Mouse (Mus musculus): ENCODE data around the gene Scn9a. TPM values are rescaled to one million over a fixed set of nuclear protein-coding genes. Genes with fewer than 3 reads are reported as not detected.
A peak's percentile ranks its signal among the peaks of the same experiment; 100 is the strongest.

Scn9a gene
- polyA plus RNA-seq, 1 experiment from 2014 or later, result 2.7 TPM

GRCm38 (mm10) chr2:66436286-66436685 is 198.5 kb downstream of the Scn9a start:
- Histone ChIP-seq H3K4me3 (no peak overlapping the region), H3K4me1 (peaks cover 12% of the 10 kb centered on the region; the same call in 1 of the 2 replicates), H3K9me3 (no peaks in the 10 kb centered on the region), H3K36me3 (replicated peaks) (no peaks in the 10 kb centered on the region), H3K27ac (replicated peaks) (no peak overlapping the region), H3K27me3 (replicated peaks; ENCODE audit: low read depth, poor library complexity, severe bottlenecking) (peaks cover 7% of the 10 kb centered on the region; the same call in 1 of the 2 replicates)
- peak; percentile 42 for DNase-seq (ENCODE audit: low spot score)
- 21% methylated on average over 3 of the region's 3 CpGs for WGBS

Other genes with a start within 250 kb of the Scn9a start
- gene Scn1a, start 194.1 kb downstream of the Scn9a start, polyA plus RNA-seq (2016; fragmentation: Nextera tagmentation; extraction: Ambion mirVana), result 0.70 and 1.00 TPM in 2 replicates
- gene Scn7a, start 150.0 kb upstream of the Scn9a start, polyA plus RNA-seq (2016; fragmentation: Nextera tagmentation; extraction: Ambion mirVana), result 0.11 and 0.32 TPM in 2 replicates

Data from embryonic facial prominence, embryonic 10.5 days (tissue).